Comparison of ENCODE assay signal across 20 mouse cellular contexts in genomic region chr1:136340541-136340940, GRCm38 (mm10). TPM values are rescaled to one million over a fixed set of nuclear protein-coding genes. Genes with fewer than 3 reads are reported as not detected.
DNase-seq lines count a peak whose midpoint lies in the region; ATAC-seq and TF ChIP-seq lines count a peak whose summit lies in the region.
"Had no signal": no experiment of that assay in that cellular context is flagged by ENCODE, and none has a peak within 500 bp of the region (broad histone marks: within the 10 kb centered on the region; RNA-seq: fewer than 3 reads in every experiment).

No protein-coding gene starts in this region.

- H3K27ac ChIP-seq in kidney, postnatal 0 days: no peak overlapping the region
- H3K27ac ChIP-seq: embryonic facial prominence, embryonic 13.5 days; forebrain, embryonic 10.5 days; heart, embryonic 15.5 days; hindbrain, embryonic 12.5 days; limb, embryonic 12.5 days; neural tube, embryonic 13.5 days had no signal

- H3K4me2 ChIP-seq in kidney, postnatal 0 days (ENCODE audit: low read length): no peak overlapping the region
- H3K4me2 ChIP-seq: embryonic facial prominence, embryonic 13.5 days; heart, embryonic 15.5 days; hindbrain, embryonic 12.5 days; limb, embryonic 12.5 days had no signal

- WGBS in kidney, postnatal 0 days: 97% methylated on average over 3 of the region's 3 CpGs

- no peaks in the 10 kb centered on the region for H3K36me3 ChIP-seq in kidney, postnatal 0 days (ENCODE audit: insufficient read depth, low read length)
- H3K36me3 ChIP-seq: embryonic facial prominence, embryonic 13.5 days; heart, embryonic 15.5 days had no signal

- CTCF ChIA-PET in Patski (lab: Charles Lee): interaction anchor here (0.7 kb wide), 1 partner anchor 30 kb away, joined by 3 read pairs; no protein-coding TSS in a partner anchor

- no peak for ATAC-seq in CD4-positive, CD25-positive, alpha-beta regulatory T cell, adult 4 months
- no peak for ATAC-seq in kidney, postnatal 0 days (replicated peaks; ENCODE audit: low FRiP score, low read depth)
- no peak for ATAC-seq in Patski

- H3K9ac ChIP-seq in kidney, postnatal 0 days (ENCODE audit: low read depth, low read length): no peak overlapping the region
- H3K9ac ChIP-seq: embryonic facial prominence, embryonic 13.5 days; heart, embryonic 15.5 days; hindbrain, embryonic 12.5 days; limb, embryonic 12.5 days; neural tube, embryonic 13.5 days had no signal

- POLR2A ChIA-PET in Patski (lab: Charles Lee): no interaction called here

- 0 out of 2 replicates have a peak, but pooled peaks cover 9% of the 10 kb centered on the region for H3K4me1 ChIP-seq in kidney, postnatal 0 days (replicated peaks; ENCODE audit: insufficient read depth, low read length)

- H3K27me3 ChIP-seq in kidney, postnatal 0 days (ENCODE audit: insufficient read depth, low read length): no peaks in the 10 kb centered on the region
- H3K27me3 ChIP-seq in Patski: no peaks in the 10 kb centered on the region
- H3K27me3 ChIP-seq: embryonic facial prominence, embryonic 13.5 days; heart, embryonic 15.5 days; hindbrain, embryonic 12.5 days; limb, embryonic 12.5 days; neural tube, embryonic 13.5 days had no signal

- in situ Hi-C loops in Patski (cut with MboI; ENCODE audit: low pct_unique_long_range_greater_than_20kb): no loop called here

- no peaks in the 10 kb centered on the region for H3K9me3 ChIP-seq in kidney, postnatal 0 days (replicated peaks; ENCODE audit: low read length)
- H3K9me3 ChIP-seq: embryonic facial prominence, embryonic 13.5 days; forebrain, embryonic 10.5 days; heart, embryonic 15.5 days; hindbrain, embryonic 12.5 days; limb, embryonic 12.5 days; neural tube, embryonic 13.5 days had no signal

- peak; percentile 21 for DNase-seq in CD4-positive, CD25-positive, alpha-beta regulatory T cell, adult 2 months (ENCODE audit: low read depth, low spot score)
- no peak for DNase-seq in kidney, postnatal 0 days (ENCODE audit: low spot score)
- DNase-seq in kidney, postnatal 36 days: no peak
- peak; percentile 27 for DNase-seq in 3T3-L1 (ENCODE audit: low read depth, low spot score)
- DNase-seq in Patski (ENCODE audit: low read depth, low spot score): no peak
- no peak for DNase-seq in spleen, postnatal 14 days (ENCODE audit: low spot score in 2 of 2)
- DNase-seq in retina, postnatal 1 day: no peak
- DNase-seq: cerebellum, adult 11 months; cerebellum, postnatal 36 days; kidney, adult 8-10 months; lung, adult 18-20 months; thymus, postnatal 14 days had no signal

- no peak overlapping the region for H3K4me3 ChIP-seq in kidney, postnatal 0 days (replicated peaks; ENCODE audit: low read depth, low read length)
- H3K4me3 ChIP-seq: embryonic facial prominence, embryonic 13.5 days; forebrain, embryonic 10.5 days; heart, embryonic 15.5 days; hindbrain, embryonic 12.5 days; limb, embryonic 12.5 days; megakaryocyte, embryonic 14.5 days; neural tube, embryonic 13.5 days had no signal

- TF ChIP-seq CTCF in kidney, postnatal 0 days (IDR thresholded peaks at IDR 0.05; ENCODE audit: low read depth): peak; percentile 37
- peak; percentile 53 for TF ChIP-seq CTCF in Patski (IDR thresholded peaks at IDR 0.05)

RNA-seq across cellular contexts. Expression of gene Camsap2, which starts 5.4 kb away (rescaled TPM):
- polyA plus RNA-seq in CD4-positive, CD25-positive, alpha-beta regulatory T cell, adult 4 months (2017; shearing (Covaris generic)): 1 to 10 TPM; 3.9 to 6.2 TPM
- 8.1 and 8.6 TPM in 2 replicates for polyA plus RNA-seq in kidney, postnatal 0 days (2015; fragmentation: Nextera tagmentation; extraction: Ambion mirVana)
- 36.8 TPM for polyA plus RNA-seq in Patski (2021)

Comparison
In these comparisons a context has a peak if more than half of its experiments do, and no peak if none do; other contexts are left out.
1. DNase-seq: peak in CD4-positive, CD25-positive, alpha-beta regulatory T cell, adult 2 months (single experiment) and 3T3-L1 (single experiment); none in kidney, postnatal 0 days (single experiment), kidney, postnatal 36 days (0 of 2), Patski (single experiment), spleen, postnatal 14 days (0 of 2) and retina, postnatal 1 day (single experiment).